22 mouse cellular contexts compared by ENCODE assay signal in the genomic region with DNA sequence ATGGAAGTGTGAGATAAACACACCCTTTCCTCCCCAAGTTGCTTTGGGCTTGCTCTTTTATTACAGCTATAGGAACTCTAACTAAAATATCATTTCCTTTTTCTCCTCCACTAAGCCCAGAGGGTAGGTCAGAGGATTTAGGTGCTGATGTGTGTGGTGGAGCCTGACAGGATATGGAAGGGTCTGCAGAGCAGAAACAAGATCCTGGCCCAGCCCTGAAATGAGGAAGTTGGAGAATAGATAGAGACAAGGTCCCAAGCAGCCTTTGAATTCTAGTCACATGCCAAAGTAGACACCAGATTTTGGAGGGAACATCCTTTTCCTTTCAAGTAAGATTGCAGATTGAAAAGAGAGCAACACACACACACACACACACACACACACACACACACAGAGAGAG.
"Had no signal": no experiment of that assay in that cellular context is flagged by ENCODE, and none has a peak within 500 bp of the region (broad histone marks: within the 10 kb centered on the region; RNA-seq: fewer than 3 reads in every experiment).

No protein-coding gene starts in this region.

- H3K4me1 ChIP-seq: heart, embryonic 10.5 days; heart, embryonic 12.5 days; hindbrain, embryonic 13.5 days; hindbrain, embryonic 15.5 days; limb, embryonic 15.5 days had no signal

- ATAC-seq: hindbrain, postnatal 0 days; intestine, embryonic 16.5 days; liver, embryonic 12.5 days had no signal

- DNase-seq: gastrocnemius, adult 2 months; gastrocnemius, postnatal 14 days; gastrocnemius, postnatal 36 days; heart, adult 18-20 months; heart, postnatal 10 days; heart, postnatal 4 days; kidney, adult 18-20 months; kidney, adult 8-10 months; kidney, postnatal 10 days; kidney, postnatal 36 days; layer of hippocampus, adult 9-11 months; layer of hippocampus, postnatal 36 days; left cerebral cortex, postnatal 4 days had no signal

- H3K4me3 ChIP-seq: gastrocnemius, adult 2 months; heart, embryonic 10.5 days; heart, embryonic 12.5 days; hindbrain, embryonic 13.5 days; hindbrain, embryonic 15.5 days; limb, embryonic 13.5 days; limb, embryonic 15.5 days; liver, embryonic 12.5 days had no signal

- H3K27me3 ChIP-seq: heart, embryonic 12.5 days; hindbrain, embryonic 13.5 days; hindbrain, embryonic 15.5 days; limb, embryonic 13.5 days; limb, embryonic 15.5 days; liver, embryonic 12.5 days had no signal

- H3K27ac ChIP-seq: gastrocnemius, adult 2 months; heart, embryonic 10.5 days; hindbrain, embryonic 13.5 days; hindbrain, embryonic 15.5 days; hindbrain, postnatal 0 days; limb, embryonic 13.5 days; limb, embryonic 15.5 days; liver, embryonic 12.5 days had no signal

- H3K9ac ChIP-seq: heart, embryonic 12.5 days; hindbrain, embryonic 13.5 days; hindbrain, embryonic 15.5 days; limb, embryonic 13.5 days; limb, embryonic 15.5 days; liver, embryonic 12.5 days had no signal

- H3K9me3 ChIP-seq: heart, embryonic 10.5 days; heart, embryonic 12.5 days; hindbrain, embryonic 13.5 days; hindbrain, embryonic 15.5 days; limb, embryonic 13.5 days; limb, embryonic 15.5 days; liver, embryonic 12.5 days had no signal

- H3K4me2 ChIP-seq: heart, embryonic 12.5 days; hindbrain, embryonic 13.5 days; hindbrain, embryonic 15.5 days; limb, embryonic 13.5 days; limb, embryonic 15.5 days; liver, embryonic 12.5 days had no signal

- H3K36me3 ChIP-seq: heart, embryonic 10.5 days; heart, embryonic 12.5 days; hindbrain, embryonic 13.5 days; hindbrain, embryonic 15.5 days; limb, embryonic 13.5 days; limb, embryonic 15.5 days; liver, embryonic 12.5 days had no signal
